Mouse (Mus musculus) CD4-positive, CD25-positive, alpha-beta regulatory T cell, adult 9 weeks (primary cell): ENCODE results near the gene Ubxn2a. TPM values are rescaled to one million over a fixed set of nuclear protein-coding genes. Genes with fewer than 3 reads are reported as not detected.

Source experiments
- polyA plus RNA-seq: library from polyadenylated mRNA; unstranded; fragments of 100-300 nt; shearing (Covaris generic); gene quantifications from one replicate; pipeline ENCODE4 v1.2.1, GENCODE M21; 2017

The Ubxn2a gene
- polyA plus RNA-seq: 10.0 TPM

GRCm38 (mm10) chr12:4906951-4907906 is at the start of gene Ubxn2a:
Gene Ubxn2a (minus strand): TSS chr12:4907705.

DNA sequence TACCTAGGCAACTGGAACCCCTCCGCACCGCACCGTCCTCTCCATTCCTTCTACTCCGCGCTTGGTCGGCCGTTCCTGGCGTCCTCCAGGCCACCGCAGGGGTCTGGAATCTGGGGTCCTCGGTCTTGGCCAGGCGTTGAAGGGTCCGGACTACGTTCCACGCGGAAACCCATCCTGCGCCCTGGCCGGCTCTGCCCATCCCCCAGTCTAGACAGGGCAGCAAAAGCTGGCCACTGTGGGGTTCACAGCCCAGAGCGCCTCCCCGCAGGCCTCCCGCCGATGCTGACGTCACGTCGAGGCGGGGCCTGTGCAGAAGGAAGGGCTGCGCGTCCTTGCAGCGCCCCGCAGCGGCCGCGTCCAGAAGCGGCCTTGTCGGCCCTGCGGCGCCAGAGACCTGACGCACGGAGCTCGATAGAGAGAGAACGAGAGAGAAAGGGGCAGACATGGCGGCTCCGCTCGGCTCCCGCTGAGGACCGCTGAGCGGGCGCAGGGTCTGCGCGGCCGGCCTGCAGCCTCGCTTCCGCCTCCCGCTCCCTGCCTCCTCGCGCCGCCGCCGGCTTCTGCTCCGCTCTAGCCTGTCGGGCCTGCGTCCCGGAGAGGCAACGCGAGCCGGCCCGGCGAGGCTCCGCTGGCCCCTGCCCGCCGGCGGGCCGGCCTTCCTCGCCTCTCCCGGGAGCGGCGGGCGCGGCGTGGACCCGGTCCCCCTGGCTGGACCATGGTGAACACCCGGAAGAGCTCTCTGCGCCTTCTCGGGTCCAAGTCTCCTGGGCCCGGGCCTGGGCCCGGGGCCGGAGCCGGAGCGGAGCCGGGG is 9.7 kb upstream of the Ubxn2a start, which contains the start of gene Atad2b:
Atad2b (plus strand) TSS at position 360 of the 811 bp plus-strand sequence.

DNA sequence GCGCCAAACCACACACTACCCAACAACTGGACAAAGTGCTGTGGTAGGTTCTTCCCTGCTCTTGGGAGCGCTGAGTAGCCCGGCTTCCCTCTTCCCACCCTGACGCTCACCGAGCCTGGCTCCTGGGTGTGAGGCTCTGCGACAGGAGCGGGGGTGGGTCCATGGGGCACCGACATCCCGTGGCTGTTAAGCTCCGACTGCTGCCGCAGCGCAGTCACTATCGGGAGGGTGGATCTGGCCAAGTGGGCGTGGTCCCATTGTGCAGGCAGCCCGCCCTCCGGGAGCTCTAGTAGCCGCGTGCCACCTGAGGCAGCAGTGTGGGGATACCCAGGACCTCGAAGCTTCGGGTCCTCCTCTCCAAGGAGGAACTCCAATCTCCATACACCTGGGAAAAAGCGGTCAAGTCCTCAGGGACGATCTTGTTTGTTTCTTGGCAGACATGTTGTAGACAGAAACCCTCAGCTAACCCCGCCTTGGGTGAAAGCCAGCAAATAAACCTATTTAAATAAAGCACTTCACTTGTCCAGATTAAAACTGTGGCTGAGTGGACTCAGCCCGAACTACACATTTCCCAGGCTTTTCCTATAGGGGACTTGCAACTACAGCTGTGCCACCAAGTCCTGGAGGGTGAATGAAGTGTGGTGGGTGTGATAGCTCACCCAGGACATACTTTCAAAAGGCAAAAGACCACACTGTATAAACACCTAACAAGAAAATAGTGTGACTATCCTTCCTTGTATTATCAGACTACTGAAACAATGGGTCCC is 33.2 kb downstream of the Ubxn2a start, which contains the start of gene Mfsd2b:
Mfsd2b (minus strand) TSS at position 199 of the 767 bp plus-strand sequence.

GRCm38 (mm10) chr12:4842890-4843597 is 64.5 kb downstream of the Ubxn2a start, which contains the start of gene Wdcp:
Gene Wdcp (plus strand): TSS chr12:4843303.

DNA sequence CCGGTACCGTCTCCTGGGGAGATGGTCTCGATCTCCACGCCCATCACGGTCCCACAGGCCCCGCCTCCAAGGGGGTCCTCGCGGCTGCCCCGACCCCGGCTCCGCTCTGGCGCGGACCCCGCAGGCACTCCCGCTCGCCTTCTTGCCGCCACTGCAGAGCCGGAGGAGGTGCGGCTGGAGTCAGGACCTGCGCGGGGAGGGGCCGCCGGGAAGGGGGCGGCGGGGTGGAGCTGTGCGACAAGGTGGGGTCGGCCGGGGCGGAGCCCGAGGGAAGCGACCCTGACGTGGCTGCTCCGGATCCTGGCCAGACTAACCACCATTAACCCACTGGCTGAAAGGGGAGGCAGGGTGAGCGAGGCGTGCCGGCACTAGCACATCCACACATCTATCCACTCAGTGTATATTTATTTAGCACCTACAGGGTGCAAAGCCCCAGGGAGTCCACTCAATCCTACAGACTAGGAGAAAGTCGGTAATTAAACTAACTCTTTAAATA is 66.1 kb downstream of the Ubxn2a start, which contains the start of gene Fkbp1b:
Fkbp1b (minus strand) TSS at position 200 of the 496 bp plus-strand sequence.

Other genes with a start within 250 kb of the Ubxn2a start
- not detected for gene Fam228a, start 169.3 kb downstream of the Ubxn2a start, polyA plus RNA-seq
- gene Pfn4, start 138.7 kb downstream of the Ubxn2a start, polyA plus RNA-seq: 0.21 TPM
- 0.65 TPM for gene Fam228b, start 138.4 kb downstream of the Ubxn2a start, polyA plus RNA-seq
- gene Sf3b6, start 90.2 kb downstream of the Ubxn2a start, polyA plus RNA-seq: 422 TPM
- 0.45 TPM for gene Fkbp1b, start 66.1 kb downstream of the Ubxn2a start, polyA plus RNA-seq
- gene Wdcp, start 64.4 kb downstream of the Ubxn2a start, polyA plus RNA-seq: 15.0 TPM
- 0.81 TPM for gene Mfsd2b, start 33.3 kb downstream of the Ubxn2a start, polyA plus RNA-seq
- gene Atad2b, start 9.6 kb upstream of the Ubxn2a start, polyA plus RNA-seq: 8.7 TPM